Mouse (Mus musculus) liver, adult 2 months (tissue): ENCODE results near the gene Cga. TPM values are rescaled to one million over a fixed set of nuclear protein-coding genes. Genes with fewer than 3 reads are reported as not detected.
"Not testable (repeated sequence)": the region's sequence is repeated elsewhere in the genome, so short reads cannot be mapped to it uniquely, and the experiment has no call there.

Source experiments
- DNase-seq: peaks from one replicate; pipeline ENCODE4 v3.0.0-alpha.2; 2011; ENCODE audit warnings: low read depth, low spot score; ENCODE audit errors: extremely low read depth
- H3K27ac ChIP-seq: fragments of 200-500 bp; replicated peaks from 2 replicates; pipeline ENCODE4 v1.5.1; 2012; ENCODE audit warnings: low read depth, mild to moderate bottlenecking, control low read depth, inconsistent platforms, low read length; ENCODE audit not compliant: insufficient read depth
- H3K27me3 ChIP-seq: fragments of 200-500 bp; 2 replicates; pipeline ENCODE4 v1.6.1; 2012; ENCODE audit warnings: mild to moderate bottlenecking, moderate library complexity, low read length, inconsistent platforms; ENCODE audit not compliant: control insufficient read depth, insufficient read depth
- H3K36me3 ChIP-seq: fragments of 200-500 bp; 2 replicates; pipeline ENCODE4 v1.6.1; 2012; ENCODE audit warnings: low read length, inconsistent platforms; ENCODE audit not compliant: control insufficient read depth, insufficient read depth
- H3K4me1 ChIP-seq: fragments of 200-500 bp; 2 replicates; pipeline ENCODE4 v1.6.1; 2011; ENCODE audit warnings: low read length; ENCODE audit not compliant: control insufficient read depth, insufficient read depth
- H3K4me3 ChIP-seq: fragments of 200-500 bp; 2 replicates; pipeline ENCODE4 v1.5.1; 2011; ENCODE audit warnings: low read depth, mild to moderate bottlenecking, control low read depth, low read length, moderate library complexity; ENCODE audit not compliant: insufficient read depth
- H3K79me2 ChIP-seq: fragments of 200-500 bp; 2 replicates; pipeline ENCODE4 v1.6.1; 2012; ENCODE audit warnings: inconsistent platforms, mild to moderate bottlenecking, low read length, moderate library complexity; ENCODE audit not compliant: control insufficient read depth, insufficient read depth
- H3K9ac ChIP-seq: fragments of 200-500 bp; 2 replicates; pipeline ENCODE4 v1.6.1; 2012; ENCODE audit warnings: low read depth, mild to moderate bottlenecking, control low read depth, inconsistent platforms, low read length
- CTCF ChIP-seq: fragments of 200-500 bp; IDR thresholded peaks from 2 replicates; pipeline ENCODE4 v1.5.1; 2011; ENCODE audit warnings: low read depth, low read length, control low read depth
- POLR2A ChIP-seq: fragments of 200-500 bp; IDR thresholded peaks from 2 replicates; pipeline ENCODE4 v1.6.1; 2011; ENCODE audit warnings: low read length, control low read depth; ENCODE audit not compliant: insufficient read depth; ENCODE audit errors: extremely low read depth
- WGBS: fragments of 180-500 bp; shearing (Covaris S2); methylation state at CpG from one replicate; pipeline ENCODE4 v1.1.7; 2018; 5-methylcytosine and 5-hydroxymethylcytosine counted together
- polyA plus RNA-seq: library from polyadenylated mRNA; depleted of rRNA; stranded (reverse); fragments of >200 nt; gene quantifications from 2 replicates; pipeline ENCODE4 v1.2.3, GENCODE M21; 2012; rRNA removed
- total RNA-seq: library from RNA; depleted of rRNA; stranded (reverse); fragments of >200 nt; gene quantifications from 2 replicates; pipeline ENCODE4 v1.2.3, GENCODE M21; 2014; rRNA removed

The Cga gene
- total and polyA plus RNA-seq, 2 experiments = 0.46 TPM

DNA sequence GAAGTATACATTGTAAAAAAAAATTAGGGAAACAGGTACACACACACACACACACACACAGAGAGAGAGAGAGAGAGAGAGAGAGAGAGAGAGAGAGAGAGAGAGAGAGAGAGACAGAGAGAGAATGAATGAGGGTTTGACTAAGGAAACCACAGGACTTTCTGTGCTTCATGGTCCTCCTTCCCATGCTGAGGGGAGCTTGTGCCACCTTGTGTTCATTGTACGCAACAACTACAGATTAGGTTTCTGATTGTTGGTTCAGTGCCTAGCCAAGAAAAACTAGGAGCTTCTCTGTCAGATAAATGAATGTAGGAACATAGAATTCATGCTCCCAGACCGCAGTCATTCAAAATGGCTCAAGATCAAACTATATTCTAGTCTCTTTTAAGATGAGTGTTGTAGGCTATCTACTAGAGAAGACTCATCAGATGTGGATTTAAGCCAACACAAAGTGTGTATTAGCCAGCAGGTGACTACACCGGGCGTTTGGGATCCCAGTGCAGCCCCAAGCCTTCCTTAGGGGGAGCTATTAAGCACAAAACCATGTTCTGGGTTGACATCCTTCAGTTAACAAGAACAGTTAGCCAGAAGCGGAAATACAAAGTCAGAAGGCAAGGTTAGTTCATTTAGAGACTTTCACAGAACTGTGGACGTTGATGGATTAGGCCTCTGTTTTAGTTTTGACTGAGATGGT is 28.7 kb downstream of the Cga start:
- WGBS = 49% methylated on average over 6 of the region's 6 CpGs
- no peaks in the 10 kb centered on the region for H3K27me3 ChIP-seq
- no peaks in the 10 kb centered on the region for H3K79me2 ChIP-seq
- no peak overlapping the region for H3K27ac ChIP-seq
- H3K36me3 ChIP-seq = no peaks in the 10 kb centered on the region
- no peaks in the 10 kb centered on the region for H3K4me1 ChIP-seq
- H3K9ac ChIP-seq = no peak overlapping the region
- TF ChIP-seq CTCF (peak; percentile 67), POLR2A (no peak)
- DNase-seq = peak; percentile 55
- H3K4me3 ChIP-seq = no peak overlapping the region

DNA sequence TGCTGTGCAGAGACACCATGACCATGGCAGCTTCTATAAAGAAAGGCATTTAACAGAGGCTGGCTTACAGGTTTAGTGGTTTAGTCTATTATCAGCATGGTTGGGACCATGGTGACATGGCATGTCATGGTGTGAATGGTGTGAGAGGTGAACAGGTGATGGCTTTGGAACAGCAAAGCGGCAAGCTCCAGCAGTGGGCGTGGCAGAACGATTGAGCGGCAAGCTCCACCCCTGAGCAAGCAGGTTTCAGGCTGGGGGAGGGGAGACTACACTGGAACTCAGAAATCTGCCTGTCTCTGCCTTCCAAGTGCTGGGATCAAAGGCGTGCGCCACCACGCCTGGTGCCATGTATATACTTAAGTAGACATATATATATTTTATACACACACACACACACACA is 34.8 kb downstream of the Cga start:
- H3K36me3 ChIP-seq, H3K27me3 ChIP-seq, H3K4me1 ChIP-seq, H3K4me3 ChIP-seq, DNase-seq, H3K27ac ChIP-seq, H3K9ac ChIP-seq, H3K79me2 ChIP-seq: not testable (repeated sequence)
- WGBS = 75% methylated on average over 7 of the region's 7 CpGs

DNA sequence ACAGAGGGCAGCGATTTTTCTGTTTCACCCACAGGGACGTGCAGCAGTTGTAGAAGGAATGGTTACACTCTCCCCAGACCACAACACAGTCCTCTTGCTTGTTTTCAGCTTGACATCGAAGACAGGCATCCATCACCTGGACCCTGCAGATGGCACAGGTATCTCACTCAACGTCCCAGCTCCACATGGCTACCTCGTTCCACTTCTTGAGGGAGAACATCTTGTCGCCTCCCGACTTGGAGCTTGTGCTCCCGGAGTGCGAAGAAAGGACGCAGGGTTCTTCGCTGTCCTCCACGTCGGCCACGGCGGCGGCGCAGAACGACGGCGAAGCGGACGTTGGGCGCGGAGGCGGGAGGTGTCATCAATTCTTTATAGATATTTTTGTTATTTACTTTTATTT is 47.5 kb downstream of the Cga start:
- Histone ChIP-seq H3K4me1 (no peaks in the 10 kb centered on the region), H3K4me3 (no peak overlapping the region), H3K36me3 (no peaks in the 10 kb centered on the region), H3K27me3 (no peaks in the 10 kb centered on the region), H3K27ac (no peak overlapping the region), H3K9ac (no peak overlapping the region), H3K79me2 (no peaks in the 10 kb centered on the region)
- no peak for DNase-seq
- WGBS = 92% methylated on average over 25 of the region's 25 CpGs
- no peak for TF ChIP-seq POLR2A
- no peak for TF ChIP-seq CTCF

DNA sequence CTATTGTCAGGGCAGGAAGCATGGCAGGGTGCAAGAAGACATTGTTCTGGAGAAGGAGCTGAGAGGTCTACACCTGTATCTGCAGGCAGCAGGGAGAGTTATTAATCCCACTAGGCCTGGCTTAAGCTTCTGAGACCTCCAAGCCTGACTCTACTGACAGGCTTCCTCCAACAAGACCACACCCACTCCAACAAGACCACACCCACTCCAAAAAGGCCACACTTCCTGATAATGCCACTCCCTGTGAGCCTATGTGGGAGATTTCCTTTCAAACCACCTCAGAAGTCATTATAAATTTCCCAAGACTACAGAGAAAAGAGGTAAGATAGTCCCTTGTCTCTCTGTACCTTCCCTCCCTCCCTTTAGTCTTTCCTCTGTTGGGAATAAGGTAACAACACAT is 53.6 kb downstream of the Cga start:
- no peak for DNase-seq
- Histone ChIP-seq H3K4me3 (no peak overlapping the region), H3K27ac (no peak overlapping the region), H3K4me1 (no peaks in the 10 kb centered on the region), H3K79me2 (no peaks in the 10 kb centered on the region), H3K9ac (no peak overlapping the region), H3K36me3 (peaks cover 3% of the 10 kb centered on the region; the same call in 1 of the 2 replicates), H3K27me3 (no peaks in the 10 kb centered on the region)
- no peak for TF ChIP-seq POLR2A
- TF ChIP-seq CTCF = no peak

DNA sequence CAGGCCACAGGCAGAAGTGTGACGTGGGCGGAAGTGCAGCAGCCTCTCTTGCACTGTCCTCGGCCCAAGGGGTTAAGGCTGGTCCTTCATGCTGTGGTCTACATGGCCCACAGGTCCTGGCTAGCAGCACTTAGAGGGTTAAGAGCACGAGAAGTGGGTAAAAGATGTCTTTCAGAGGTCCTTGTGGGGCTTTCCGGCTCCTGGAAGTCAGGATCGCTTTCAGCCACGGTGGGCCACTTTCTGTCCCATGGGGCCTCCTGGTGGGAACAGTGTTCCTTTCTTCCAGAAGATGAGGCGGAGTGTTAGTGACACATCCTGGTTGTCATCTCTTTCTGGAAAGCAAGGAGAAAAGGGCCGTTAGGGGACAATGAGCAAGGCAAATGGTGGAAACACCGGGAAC is 60.1 kb downstream of the Cga start:
- DNase-seq = no peak
- H3K4me3 ChIP-seq = no peak overlapping the region
- H3K79me2 ChIP-seq = peaks cover 10% of the 10 kb centered on the region; the same call in 1 of the 2 replicates
- 87% methylated on average over 10 of the region's 10 CpGs for WGBS
- TF ChIP-seq CTCF = no peak
- TF ChIP-seq POLR2A = no peak
- H3K36me3 ChIP-seq = peaks cover 3% of the 10 kb centered on the region; the same call in 1 of the 2 replicates
- H3K27me3 ChIP-seq = no peaks in the 10 kb centered on the region
- no peaks in the 10 kb centered on the region for H3K4me1 ChIP-seq
- no peak overlapping the region for H3K9ac ChIP-seq
- no peak overlapping the region for H3K27ac ChIP-seq

Other genes with a start within 250 kb of the Cga start
- 25.0 and 26.6 TPM in 2 replicates for gene Slc35a1, start 206.3 kb upstream of the Cga start, total RNA-seq
- 10.6 and 12.2 TPM in 2 replicates for gene Slc35a1, start 206.3 kb upstream of the Cga start, polyA plus RNA-seq
- gene Cfap206, start 163.6 kb upstream of the Cga start, total RNA-seq = not detected in 2 replicates
- gene Cfap206, start 163.6 kb upstream of the Cga start, polyA plus RNA-seq = not detected in 2 replicates
- gene Gm136, start 137.5 kb upstream of the Cga start, total RNA-seq = not detected in 2 replicates
- not detected in 2 replicates for gene Gm136, start 137.5 kb upstream of the Cga start, polyA plus RNA-seq
- 18.1 and 25.8 TPM in 2 replicates for gene Smim8, start 115.4 kb upstream of the Cga start, total RNA-seq
- gene Smim8, start 115.4 kb upstream of the Cga start, polyA plus RNA-seq = 2.6 and 2.9 TPM in 2 replicates
- gene Zfp292, start 10.8 kb upstream of the Cga start, total RNA-seq = 11.5 and 11.8 TPM in 2 replicates
- 0.87 and 1.0 TPM in 2 replicates for gene Zfp292, start 10.8 kb upstream of the Cga start, polyA plus RNA-seq